Mouse (Mus musculus): ENCODE results near the gene Gm7257.

Gene Gm7257

DNA sequence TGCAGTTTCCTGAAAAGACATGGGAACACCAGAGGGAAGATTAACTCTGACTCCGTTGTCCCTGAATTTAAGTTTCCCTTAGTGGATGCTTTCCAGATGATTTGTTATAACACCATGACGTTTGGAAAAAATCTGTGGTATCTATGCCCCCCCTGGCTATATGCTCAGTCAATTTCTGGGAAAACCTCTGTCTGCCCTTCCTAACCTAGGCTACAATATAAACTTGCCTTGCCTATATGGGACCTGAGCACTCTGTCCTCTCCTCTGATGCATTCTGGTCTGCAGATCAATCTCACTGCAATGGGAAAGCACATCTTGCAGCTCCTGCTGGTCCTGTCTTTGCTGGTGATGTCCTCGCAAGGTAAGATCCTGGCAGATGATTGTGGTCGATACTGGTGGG, at the start of gene Gm7257:
Gene Gm7257, plus strand, starts transcription at position 301 of the 400 bp plus-strand sequence.
- no peak for DNase-seq

DNA sequence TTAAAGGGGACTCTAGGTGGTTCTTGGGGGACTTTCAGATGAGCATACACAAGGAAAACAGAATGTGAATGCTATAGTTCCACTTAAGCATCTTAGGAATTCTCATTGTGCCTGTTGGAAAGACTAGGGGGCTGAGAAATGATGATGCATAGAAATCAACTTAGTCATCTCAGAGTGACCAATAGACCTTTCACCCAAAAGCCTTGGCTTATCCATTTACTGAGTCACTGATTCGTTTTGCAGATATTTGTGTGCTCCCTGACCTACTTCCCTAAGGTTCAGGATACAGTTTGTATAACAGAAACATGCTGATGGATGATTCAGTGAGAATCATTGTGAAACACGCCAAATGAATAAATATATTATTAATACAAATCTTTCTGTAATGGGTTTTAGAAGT, 28.7 kb upstream of the Gm7257 start:
- no peak for DNase-seq

DNA sequence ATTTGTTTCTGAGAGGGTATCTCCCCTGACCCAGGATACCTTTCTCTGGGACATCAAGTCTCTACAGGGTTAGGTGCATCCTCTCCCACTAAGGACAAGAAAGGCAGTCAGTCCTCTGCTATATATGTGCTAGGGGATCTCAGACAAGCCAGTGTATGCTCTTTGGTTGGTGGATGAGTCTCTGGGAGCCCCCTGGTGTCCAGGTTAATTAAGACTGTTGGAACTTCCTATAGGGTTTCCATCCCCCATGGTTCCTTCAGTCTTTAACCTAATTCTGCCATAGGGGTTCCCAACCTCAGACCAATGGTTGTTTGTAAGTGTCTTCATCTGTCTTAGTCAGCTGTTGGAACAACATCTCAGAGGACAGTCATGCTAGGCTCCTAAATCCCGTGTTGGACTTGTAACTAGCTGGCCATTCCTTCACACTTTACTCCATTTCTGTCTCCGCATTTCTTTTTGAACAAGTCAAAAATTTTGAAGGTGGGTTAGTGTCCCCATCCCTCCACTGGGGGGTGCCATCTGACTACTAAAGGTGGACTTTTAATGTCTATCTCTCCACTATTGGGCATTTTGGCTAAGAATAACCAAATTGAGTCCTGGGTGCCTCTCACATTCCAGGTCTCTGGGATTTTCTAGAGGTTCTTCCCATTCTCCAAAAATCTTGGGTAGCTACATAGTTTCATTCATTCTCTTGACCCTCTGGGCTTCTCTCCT, 3.5 kb downstream of the Gm7257 start:
- DNase-seq = no peak

DNA sequence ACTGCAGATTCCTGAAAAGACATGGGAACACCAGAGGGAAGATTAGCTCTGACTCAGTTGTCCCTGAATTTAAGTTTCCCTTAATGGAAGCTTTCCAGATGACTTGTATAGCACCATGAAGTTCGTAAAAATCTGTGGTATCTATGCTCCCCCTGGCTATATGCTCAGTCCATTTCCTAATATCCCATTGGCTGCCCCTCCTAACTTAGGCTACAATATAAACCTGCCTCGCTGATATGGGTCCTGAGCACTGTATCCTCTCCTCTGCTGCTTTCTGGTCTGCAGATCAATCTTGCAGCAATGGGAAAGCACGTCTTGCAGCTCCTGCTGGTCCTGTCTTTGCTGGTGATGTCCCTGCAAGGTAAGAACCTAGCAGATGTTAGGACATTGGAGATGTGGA, 43.7 kb downstream of the Gm7257 start, which contains the start of gene Gm9513:
Gene Gm9513, plus strand, starts transcription at position 301 of the 400 bp plus-strand sequence.
- no peak for DNase-seq
